Mouse (Mus musculus) CH12.LX (cell line): ENCODE data around the gene Vmn1r217. TPM values are rescaled to one million over a fixed set of nuclear protein-coding genes. Genes with fewer than 3 reads are reported as not detected.
"Not testable (repeated sequence)": the region's sequence is repeated elsewhere in the genome, so short reads cannot be mapped to it uniquely, and the experiment has no call there.

Experiments
- DNase-seq: peaks from one replicate; pipeline ENCODE4 v3.0.0-alpha.2; 2013; ENCODE audit errors: extremely low read depth
- H3K27ac ChIP-seq: 2 replicates; pipeline ENCODE4 v1.5.1; 2012; ENCODE audit warnings: low read depth, mild to moderate bottlenecking, control low read depth, moderate library complexity; ENCODE audit not compliant: insufficient read depth
- H3K27me3 ChIP-seq: replicated peaks from 2 replicates; pipeline ENCODE3; 2012; ENCODE audit warnings: inconsistent platforms
- H3K36me3 ChIP-seq, 2 experiments: replicated peaks in 1 of 2; 2 replicates each; pipeline versions ENCODE3 to v1.6.1; 2012; ENCODE audit warnings: inconsistent platforms in 1 of 2, low read length in 1 of 2, mild to moderate bottlenecking in 1 of 2, mixed read lengths in 1 of 2, moderate library complexity in 1 of 2; ENCODE audit not compliant: control insufficient read depth in 1 of 2, insufficient read depth in 1 of 2
- H3K4me1 ChIP-seq, 2 experiments: 2 replicates each; pipeline ENCODE4 v1.6.1; 2012; ENCODE audit warnings: inconsistent platforms in 1 of 2, moderate library complexity in 1 of 2; ENCODE audit not compliant: insufficient read depth in 2 of 2, control insufficient read depth in 1 of 2
- H3K4me2 ChIP-seq: 2 replicates; pipeline ENCODE4 v1.6.1; 2012; ENCODE audit warnings: low read depth, mild to moderate bottlenecking, control low read depth; ENCODE audit not compliant: poor library complexity, insufficient read depth, severe bottlenecking
- H3K4me3 ChIP-seq, 3 experiments: fragments of 150-350 bp in 1 of 3; sonication (generic) in 1 of 3; replicated peaks in 1 of 3; 2 replicates each; pipeline versions ENCODE3 to v1.5.1; 2011 to 2012; ENCODE audit warnings: low read depth in 2 of 3, low read length in 2 of 3, mild to moderate bottlenecking in 2 of 3, moderate library complexity in 2 of 3, control low read depth in 1 of 3, improper control_type of control experiment in 1 of 3, inconsistent platforms in 1 of 3, mixed read lengths in 1 of 3; ENCODE audit not compliant: poor library complexity in 1 of 3
- H3K79me2 ChIP-seq: replicated peaks from 2 replicates; pipeline ENCODE4 v1.6.1; 2012; ENCODE audit warnings: mild to moderate bottlenecking, moderate library complexity; ENCODE audit not compliant: control insufficient read depth, poor library complexity, insufficient read depth, severe bottlenecking; ENCODE audit errors: extremely low read depth
- H3K9ac ChIP-seq: 2 replicates; pipeline ENCODE4 v1.6.1; 2012; ENCODE audit warnings: low read depth, mild to moderate bottlenecking, control low read depth, moderate library complexity; ENCODE audit not compliant: insufficient read depth
- H3K9me3 ChIP-seq: replicated peaks from 2 replicates; pipeline ENCODE3; 2012; ENCODE audit warnings: low read length, inconsistent platforms, mixed read lengths
- BHLHE40 ChIP-seq: IDR thresholded peaks from 2 replicates; pipeline ENCODE4 v1.6.1; 2011; ENCODE audit warnings: mild to moderate bottlenecking, low read depth, low read length, improper control_type of control experiment
- CHD1 ChIP-seq: IDR thresholded peaks from 2 replicates; pipeline ENCODE4 v1.6.1; 2012; ENCODE audit warnings: low read depth, low read length, improper control_type of control experiment, inconsistent platforms
- CHD2 ChIP-seq: IDR thresholded peaks from 2 replicates; pipeline ENCODE4 v1.6.1; 2011; ENCODE audit warnings: low read length, improper control_type of control experiment
- CTCF ChIP-seq, 2 experiments: IDR thresholded peaks in 1 of 2; conservative IDR thresholded peaks in 1 of 2; 2 replicates each; pipeline ENCODE4 v1.5.1; 2011 to 2012; ENCODE audit warnings: low read depth in 2 of 2, low read length in 2 of 2, improper control_type of control experiment in 1 of 2, inconsistent platforms in 1 of 2, mild to moderate bottlenecking in 1 of 2, moderate library complexity in 1 of 2
- E2F4 ChIP-seq: IDR thresholded peaks from 2 replicates; pipeline ENCODE4 v1.6.1; 2011; ENCODE audit warnings: low read depth, low read length, improper control_type of control experiment; ENCODE audit not compliant: insufficient replicate concordance
- ELF1 ChIP-seq: IDR thresholded peaks from 2 replicates; pipeline ENCODE4 v1.6.1; 2014; ENCODE audit warnings: low read depth, mild to moderate bottlenecking, inconsistent platforms, low read length, improper control_type of control experiment
- EP300 ChIP-seq: IDR thresholded peaks from 2 replicates; pipeline ENCODE4 v1.6.1; 2011; ENCODE audit warnings: low read length, improper control_type of control experiment
- ETS1 ChIP-seq: conservative IDR thresholded peaks from 2 replicates; pipeline ENCODE4 v1.6.1; 2012; ENCODE audit warnings: low read depth, mild to moderate bottlenecking, inconsistent platforms, low read length, improper control_type of control experiment, moderate library complexity
- JUN ChIP-seq: IDR thresholded peaks from 2 replicates; pipeline ENCODE4 v1.6.1; 2011; ENCODE audit warnings: low read depth, mild to moderate bottlenecking, low read length, improper control_type of control experiment, moderate library complexity; ENCODE audit not compliant: insufficient read depth
- JUND ChIP-seq: conservative IDR thresholded peaks from 2 replicates; pipeline ENCODE4 v1.6.1; 2011; ENCODE audit warnings: low read depth, low read length, improper control_type of control experiment
- MAX ChIP-seq: IDR thresholded peaks from 2 replicates; pipeline ENCODE4 v1.6.1; 2011; ENCODE audit warnings: low read length, improper control_type of control experiment
- MAZ ChIP-seq: IDR thresholded peaks from 2 replicates; pipeline ENCODE4 v1.6.1; 2012; ENCODE audit warnings: low read depth, mild to moderate bottlenecking, inconsistent platforms, low read length, improper control_type of control experiment, moderate library complexity
- MEF2A ChIP-seq: IDR thresholded peaks from 2 replicates; pipeline ENCODE4 v1.6.1; 2014; ENCODE audit warnings: low read depth, mild to moderate bottlenecking, inconsistent platforms, low read length, improper control_type of control experiment, borderline replicate concordance
- NELFE ChIP-seq: IDR thresholded peaks from 2 replicates; pipeline ENCODE4 v1.6.1; 2011; ENCODE audit warnings: low read depth, low read length, improper control_type of control experiment
- NRF1 ChIP-seq: IDR thresholded peaks from 2 replicates; pipeline ENCODE4 v1.6.1; 2014; ENCODE audit warnings: low read depth, mild to moderate bottlenecking, inconsistent platforms, low read length, improper control_type of control experiment, moderate library complexity
- RAD21 ChIP-seq: IDR thresholded peaks from 2 replicates; pipeline ENCODE4 v1.6.1; 2011; ENCODE audit warnings: low read depth, mild to moderate bottlenecking, low read length, improper control_type of control experiment, moderate library complexity
- SIN3A ChIP-seq: IDR thresholded peaks from 2 replicates; pipeline ENCODE4 v1.6.1; 2012; ENCODE audit warnings: low read length, improper control_type of control experiment, inconsistent platforms
- SMC3 ChIP-seq: IDR thresholded peaks from 2 replicates; pipeline ENCODE4 v1.6.1; 2011; ENCODE audit warnings: low read depth, low read length, improper control_type of control experiment
- TBP ChIP-seq: conservative IDR thresholded peaks from 2 replicates; pipeline ENCODE4 v1.6.1; 2011; ENCODE audit warnings: low read depth, low read length, improper control_type of control experiment
- ZKSCAN1 ChIP-seq: IDR thresholded peaks from 2 replicates; pipeline ENCODE4 v1.6.1; 2012; ENCODE audit warnings: low read depth, inconsistent platforms, low read length, improper control_type of control experiment, borderline replicate concordance
- dilution Hi-C: fragments of 300-500 bp; cut with MboI; formaldehyde crosslinking; loops from 2 replicates; pipeline ENCODE4 v1.14.3; 2020; ENCODE audit warnings: low sequenced_read_pairs; ENCODE audit not compliant: extremely low pct_unique_long_range_greater_than_20kb, extremely low pct_ligation_motif_present
- in situ Hi-C: fragments of 300-500 bp; cut with MboI; formaldehyde crosslinking; loops from 3 replicates; pipeline ENCODE4 v1.14.3; 2019; ENCODE audit warnings: low sequenced_read_pairs, low pct_ligation_motif_present, low pct_unique_long_range_greater_than_20kb, mixed read lengths
- polyA plus RNA-seq: library from polyadenylated mRNA; unstranded; fragments of >175 nt; gene quantifications from 2 replicates; pipeline ENCODE4 v1.2.1, GENCODE M21; 2012; ENCODE audit warnings: low read depth; ENCODE audit not compliant: insufficient read length
- total RNA-seq, 2 experiments: library from RNA; depleted of rRNA; stranded (reverse); fragments of 300-350 nt in 1 of 2; fragments of >200 nt in 1 of 2; gene quantifications; 2 replicates each; pipeline ENCODE4 v1.2.3; 2012 to 2014

Gene Vmn1r217
- total RNA-seq (2012; rRNA removed) (not detected in 2 replicates), total RNA-seq (2014; rRNA removed) (not detected in 2 replicates), polyA plus RNA-seq (not detected in 2 replicates)

DNA sequence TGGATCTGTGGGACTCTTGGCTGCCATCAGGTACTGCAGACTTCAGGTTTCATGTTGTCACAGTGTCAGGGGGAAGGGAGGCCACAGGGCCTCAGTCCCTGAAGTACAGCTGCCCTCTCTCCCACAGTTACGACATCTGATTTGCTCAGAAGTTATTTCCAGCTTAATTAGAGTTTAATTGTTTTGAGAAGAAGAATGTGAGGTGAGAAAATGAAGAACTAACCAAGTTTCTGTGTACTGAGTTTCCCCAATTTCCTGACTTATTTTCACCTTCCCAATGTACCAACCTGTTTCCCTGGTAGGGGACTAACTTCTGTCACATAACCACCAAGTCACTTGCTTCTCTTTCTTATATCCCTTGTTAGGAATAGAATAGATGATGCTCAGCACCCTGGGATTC is at the start of gene Vmn1r217:
Gene Vmn1r217 (minus strand): TSS at position 101 of the 400 bp plus-strand sequence.
- H3K9me3 ChIP-seq, H3K36me3 ChIP-seq, H3K27me3 ChIP-seq, H3K4me3 ChIP-seq, H3K4me1 ChIP-seq, H3K79me2 ChIP-seq, H3K4me2 ChIP-seq, H3K9ac ChIP-seq, dilution Hi-C loops, H3K27ac ChIP-seq, in situ Hi-C loops, DNase-seq: not testable (repeated sequence)

- H3K27ac ChIP-seq, H3K9me3 ChIP-seq, DNase-seq, H3K27me3 ChIP-seq, H3K4me2 ChIP-seq, dilution Hi-C loops, H3K36me3 ChIP-seq, H3K4me3 ChIP-seq, H3K79me2 ChIP-seq, H3K9ac ChIP-seq, in situ Hi-C loops, H3K4me1 ChIP-seq: not testable (repeated sequence)
Measured at GRCm38 (mm10) chr13:23166471-23166870, 48.4 kb upstream of the Vmn1r217 start.

- H3K4me1 ChIP-seq = no peaks in the 10 kb centered on the region
- no peak within 1 kb of the TSS for H3K4me2 ChIP-seq
- no peak within 1 kb of the TSS for H3K4me3 ChIP-seq
- in situ Hi-C loops (no loop called here), dilution Hi-C loops (no loop called here)
- DNase-seq = no peak
- no peak within 1 kb of the TSS for H3K9ac ChIP-seq
- H3K9me3 ChIP-seq = no peaks in the 10 kb centered on the region
- H3K36me3 ChIP-seq = no peaks in the 10 kb centered on the region
- TF ChIP-seq CHD2 (no peak), BHLHE40 (no peak), MAX (no peak), ZKSCAN1 (no peak), CHD1 (no peak)
- H3K27ac ChIP-seq = no peak within 1 kb of the TSS
- no peaks in the 10 kb centered on the region for H3K79me2 ChIP-seq
- no peaks in the 10 kb centered on the region for H3K27me3 ChIP-seq
Measured at GRCm38 (mm10) chr13:23159012-23159411, 41.0 kb upstream of the Vmn1r217 start, which contains the start of gene Vmn1r219. Gene Vmn1r219 (plus strand): TSS chr13:23159312.

DNA sequence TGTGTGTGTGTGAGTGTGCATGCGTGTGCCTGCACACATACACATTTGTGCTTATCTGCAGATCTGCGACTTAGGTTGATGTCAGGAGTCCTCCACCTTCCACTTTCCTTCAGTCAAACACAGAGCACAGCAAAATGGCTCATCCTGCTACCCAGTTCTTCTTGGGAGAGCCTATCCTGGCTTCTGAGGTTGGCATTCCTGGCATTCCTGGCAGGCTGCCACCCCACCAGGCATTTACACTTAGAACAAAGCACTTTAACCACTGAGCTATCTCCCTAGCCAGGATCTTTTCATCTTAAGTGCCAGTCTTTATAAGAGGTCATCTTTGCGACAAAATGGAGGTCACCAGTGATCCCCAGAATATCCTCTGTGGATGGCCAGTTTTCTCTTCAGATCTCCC is 39.8 kb upstream of the Vmn1r217 start:
- Histone ChIP-seq H3K9ac (no peak overlapping the region), H3K79me2 (no peaks in the 10 kb centered on the region), H3K4me1 (no peaks in the 10 kb centered on the region), H3K9me3 (no peaks in the 10 kb centered on the region), H3K4me3 (no peak overlapping the region), H3K4me2 (no peak overlapping the region), H3K27ac (no peak overlapping the region), H3K27me3 (no peaks in the 10 kb centered on the region), H3K36me3 (no peaks in the 10 kb centered on the region)
- in situ Hi-C loops (no loop called here), dilution Hi-C loops (no loop called here)
- DNase-seq = no peak
- TF ChIP-seq E2F4 = no peak
- TF ChIP-seq NELFE = no peak
- no peak for TF ChIP-seq ETS1
- TF ChIP-seq NRF1 = no peak
- no peak for TF ChIP-seq EP300
- no peak for TF ChIP-seq JUND
- TF ChIP-seq MEF2A = no peak
- TF ChIP-seq SMC3 = no peak
- no peak for TF ChIP-seq MAX
- TF ChIP-seq CHD2 = no peak
- no peak for TF ChIP-seq SIN3A
- TF ChIP-seq TBP = no peak
- TF ChIP-seq RAD21 = no peak
- no peak for TF ChIP-seq CTCF (conservative IDR thresholded peaks at IDR 0.05 in 1 of 2, IDR thresholded peaks at IDR 0.05 in 1 of 2; ENCODE audit: low read depth in 2 of 2, low read length in 2 of 2)
- TF ChIP-seq MAZ = no peak
- no peak for TF ChIP-seq ELF1
- TF ChIP-seq JUN = no peak
